Mouse (Mus musculus): ENCODE measurements around the gene Polr1c.

DNA sequence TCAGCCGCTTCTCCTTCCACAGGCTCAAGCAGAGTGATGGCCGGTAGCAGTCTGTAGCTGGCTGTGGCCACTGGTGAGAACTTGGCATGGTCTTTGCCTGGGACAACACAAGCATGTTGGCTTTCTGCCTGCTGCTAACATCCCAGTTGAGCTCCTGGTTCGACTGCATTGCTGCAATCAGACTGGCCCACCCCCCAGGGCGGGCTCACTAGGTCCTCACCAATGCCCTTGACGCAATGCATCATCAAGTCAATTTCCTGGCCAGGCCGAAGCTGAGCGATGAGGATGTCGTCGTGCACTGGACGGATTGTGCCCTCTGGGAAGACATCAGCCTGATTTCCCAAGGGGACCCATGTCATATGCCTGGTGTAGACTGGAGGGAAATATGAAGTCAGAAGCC is 3.3 kb downstream of the Polr1c start:
- no peak for TF ChIP-seq CTCF (conservative IDR thresholded peaks at IDR 0.05; ENCODE audit: insufficient read depth, insufficient read length, low read depth, low read length)
- TF ChIP-seq POLR2A (IDR thresholded peaks at IDR 0.05; ENCODE audit: low read depth, low read length): no peak
